Mouse (Mus musculus) heart, embryonic 12.5 days (tissue): ENCODE data around the gene Ccr7. TPM values are rescaled to one million over a fixed set of nuclear protein-coding genes. Genes with fewer than 3 reads are reported as not detected.
A peak's percentile ranks its signal among the peaks of the same experiment; 100 is the strongest.

Source experiments
- ATAC-seq: fragments of 200-750 bp; cut with Nextera tagmentation; 2 replicates; pipeline ENCODE4 v1.8.0; 2017; ENCODE audit warnings: moderate TSS enrichment, moderate library complexity; ENCODE audit not compliant: insufficient number of reproducible peaks, low FRiP score
- H3K27ac ChIP-seq: fragments of 300-500 bp; sonication (generic); 2 replicates; pipeline ENCODE4 v1.5.1; 2016; ENCODE audit warnings: mild to moderate bottlenecking, moderate library complexity; ENCODE audit not compliant: poor library complexity, severe bottlenecking
- H3K27me3 ChIP-seq: fragments of 300-500 bp; sonication (generic); replicated peaks from 2 replicates; pipeline ENCODE4 v1.6.1; 2016; ENCODE audit warnings: mild to moderate bottlenecking, moderate library complexity
- H3K36me3 ChIP-seq: fragments of 300-500 bp; sonication (generic); 2 replicates; pipeline ENCODE4 v1.6.1; 2016; ENCODE audit warnings: mild to moderate bottlenecking, moderate library complexity
- H3K4me1 ChIP-seq: fragments of 300-500 bp; sonication (generic); replicated peaks from 2 replicates; pipeline ENCODE4 v1.6.1; 2016; ENCODE audit warnings: mild to moderate bottlenecking
- H3K4me2 ChIP-seq: fragments of 300-500 bp; sonication (generic); 2 replicates; pipeline ENCODE4 v1.6.1; 2016; ENCODE audit warnings: mild to moderate bottlenecking, moderate library complexity
- H3K4me3 ChIP-seq: fragments of 300-500 bp; sonication (generic); 2 replicates; pipeline ENCODE4 v1.5.1; 2016; ENCODE audit warnings: mild to moderate bottlenecking
- H3K9ac ChIP-seq: fragments of 300-500 bp; sonication (generic); 2 replicates; pipeline ENCODE4 v1.6.1; 2016; ENCODE audit warnings: mild to moderate bottlenecking, moderate library complexity
- H3K9me3 ChIP-seq: fragments of 300-500 bp; sonication (generic); replicated peaks from 2 replicates; pipeline ENCODE4 v1.6.1; 2016; ENCODE audit warnings: mild to moderate bottlenecking, moderate library complexity
- WGBS: fragments of 180-500 bp; shearing (Covaris S2); methylation state at CpG from one replicate; pipeline ENCODE4 v1.1.7; 2016; 5-methylcytosine and 5-hydroxymethylcytosine counted together
- polyA plus RNA-seq: library from polyadenylated mRNA; unstranded; fragments of >200 nt; fragmentation: Nextera tagmentation; extraction: Ambion mirVana; gene quantifications from 2 replicates; pipeline ENCODE4 v1.2.1, GENCODE M21; 2016

The Ccr7 gene
- polyA plus RNA-seq, 1 experiment from 2014 or later: 0.08 TPM

DNA sequence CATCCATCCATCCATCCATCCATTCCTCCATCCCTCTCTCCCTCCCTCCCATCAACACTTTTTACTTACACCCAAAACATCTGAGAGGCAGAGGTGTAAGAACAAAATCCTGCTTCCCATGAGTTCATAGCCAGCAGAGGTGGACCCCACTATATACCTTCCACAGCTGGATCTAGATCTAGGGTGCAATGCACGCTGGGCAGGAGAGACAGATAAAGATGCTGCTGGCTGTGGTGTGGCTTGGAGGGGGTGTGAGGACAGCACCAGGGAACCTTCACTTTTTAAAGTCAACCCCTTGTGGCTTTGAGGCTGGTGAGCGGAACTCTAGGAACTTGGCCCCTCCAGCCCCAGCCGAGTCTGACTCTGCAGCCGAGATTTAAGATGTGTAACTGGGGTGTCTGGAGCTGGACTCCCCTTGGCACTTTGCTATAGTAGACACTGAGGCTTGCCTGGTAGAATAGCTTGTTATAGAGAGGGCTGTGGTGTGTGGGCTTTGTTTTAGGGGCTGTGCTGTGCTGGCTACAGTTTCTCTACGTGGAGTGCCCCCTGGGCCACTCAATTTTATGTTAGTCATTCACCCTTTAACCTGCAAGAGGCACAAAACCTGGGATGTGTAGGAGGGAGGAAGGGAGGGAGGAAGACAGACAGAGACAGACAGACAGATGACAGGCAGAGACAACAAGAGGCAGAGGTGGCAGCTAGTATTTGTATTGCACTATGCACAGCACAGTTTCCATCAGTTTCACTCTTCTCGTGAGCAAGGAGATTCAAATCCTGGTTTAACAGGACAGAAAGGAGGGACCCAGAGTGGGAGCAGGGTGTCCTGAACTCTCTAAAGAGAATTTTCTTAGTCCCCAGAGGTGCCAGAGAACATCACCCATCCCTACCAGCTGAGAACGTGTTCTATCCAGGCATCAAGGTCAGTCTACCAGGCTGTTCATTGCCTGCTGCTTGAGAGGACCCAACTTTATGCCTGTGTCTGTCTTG is 817 bp downstream of the Ccr7 start:
- peaks cover 11% of the 10 kb centered on the region for H3K27me3 ChIP-seq
- peaks cover 13% of the 10 kb centered on the region for H3K4me1 ChIP-seq
- H3K9ac ChIP-seq: no peak overlapping the region
- H3K4me3 ChIP-seq: no peak overlapping the region
- H3K27ac ChIP-seq: no peak overlapping the region
- no peak for ATAC-seq
- no peak overlapping the region for H3K4me2 ChIP-seq
- 71% methylated on average over 7 of the region's 7 CpGs for WGBS
- H3K36me3 ChIP-seq: no peaks in the 10 kb centered on the region
- H3K9me3 ChIP-seq: 0 out of 2 replicates have a peak, but pooled peaks cover 2% of the 10 kb centered on the region

GRCm38 (mm10) chr11:99152323-99153144 is 2.3 kb downstream of the Ccr7 start:
- no peak for ATAC-seq
- Histone ChIP-seq H3K9ac (no peak overlapping the region), H3K36me3 (no peaks in the 10 kb centered on the region), H3K27me3 (peaks cover 11% of the 10 kb centered on the region), H3K4me1 (peaks cover 28% of the 10 kb centered on the region), H3K4me2 (no peak overlapping the region), H3K27ac (no peak overlapping the region), H3K4me3 (no peak overlapping the region), H3K9me3 (no peaks in the 10 kb centered on the region)
- 79% methylated on average over 7 of the region's 7 CpGs for WGBS

DNA sequence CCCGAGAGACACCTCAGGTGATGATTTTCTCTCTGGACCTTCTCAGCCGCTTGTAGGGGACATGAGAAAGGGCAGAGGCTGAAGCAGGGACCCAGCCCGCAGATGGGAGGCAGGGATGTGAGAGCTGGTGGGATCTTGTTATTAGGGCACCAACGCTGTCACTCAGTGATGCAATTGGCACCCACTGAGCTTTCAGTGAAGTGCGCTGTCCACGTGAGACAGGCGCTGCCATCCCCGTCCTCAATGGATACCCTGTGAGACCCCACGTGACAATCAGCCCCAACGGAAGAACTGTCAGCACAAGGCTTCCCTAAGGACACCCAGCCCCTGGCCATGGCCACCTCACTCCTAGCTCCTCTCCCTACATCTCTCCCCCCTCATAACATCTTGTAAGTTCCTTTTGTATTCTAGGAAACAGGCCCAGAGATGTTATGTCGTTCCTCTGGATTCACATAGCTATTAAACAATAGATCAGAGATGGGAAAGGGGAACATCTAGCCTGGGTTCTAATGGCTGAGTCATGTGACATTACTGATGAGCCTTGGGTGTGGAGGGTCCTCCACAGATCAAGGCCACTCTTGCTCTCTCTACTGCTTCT is 3.4 kb downstream of the Ccr7 start:
- H3K27me3 ChIP-seq: peaks cover 11% of the 10 kb centered on the region
- H3K4me3 ChIP-seq: no peak overlapping the region
- no peak overlapping the region for H3K27ac ChIP-seq
- no peaks in the 10 kb centered on the region for H3K9me3 ChIP-seq
- ATAC-seq: no peak
- H3K4me1 ChIP-seq: peaks cover 38% of the 10 kb centered on the region
- H3K9ac ChIP-seq: no peak overlapping the region
- H3K36me3 ChIP-seq: no peaks in the 10 kb centered on the region
- WGBS: 42% methylated on average over 11 of the region's 11 CpGs
- H3K4me2 ChIP-seq: no peak overlapping the region

DNA sequence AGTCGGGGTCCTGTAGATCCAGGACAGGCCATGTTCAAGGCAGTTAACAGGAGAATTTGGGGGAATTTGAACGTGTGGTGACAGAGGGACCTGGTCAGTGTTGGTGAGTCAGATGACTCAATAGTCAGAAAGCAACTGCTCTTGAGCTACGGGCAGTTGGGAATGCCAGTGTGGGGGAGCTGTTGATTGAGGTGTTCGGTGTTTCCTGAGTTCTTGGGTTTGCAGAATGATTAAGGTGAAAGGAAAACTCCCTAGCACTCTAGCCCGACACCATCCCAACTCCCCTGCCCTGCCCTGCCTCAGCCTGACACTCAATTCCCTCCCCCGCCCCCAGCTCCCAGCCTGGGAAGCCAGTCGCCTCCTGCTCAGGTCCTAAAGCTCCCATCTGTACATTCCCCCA is 4.0 kb downstream of the Ccr7 start:
- Histone ChIP-seq H3K9ac (no peak overlapping the region), H3K4me3 (no peak overlapping the region), H3K27ac (no peak overlapping the region), H3K27me3 (peaks cover 11% of the 10 kb centered on the region), H3K9me3 (no peaks in the 10 kb centered on the region), H3K4me2 (no peak overlapping the region), H3K36me3 (no peaks in the 10 kb centered on the region), H3K4me1 (peaks cover 38% of the 10 kb centered on the region)
- no peak for ATAC-seq
- WGBS: 40% methylated on average over 7 of the region's 7 CpGs

GRCm38 (mm10) chr11:99149898-99150757 is 4.7 kb downstream of the Ccr7 start:
- Histone ChIP-seq H3K4me3 (no peak overlapping the region), H3K27ac (no peak overlapping the region), H3K4me1 (peaks cover 38% of the 10 kb centered on the region), H3K27me3 (peaks cover 11% of the 10 kb centered on the region), H3K4me2 (no peak overlapping the region; the same call in 1 of the 2 replicates), H3K9ac (no peak overlapping the region), H3K9me3 (no peaks in the 10 kb centered on the region), H3K36me3 (no peaks in the 10 kb centered on the region)
- no peak for ATAC-seq
- WGBS: 40% methylated on average over 19 of the region's 19 CpGs

GRCm38 (mm10) chr11:99148896-99149703 is 5.8 kb downstream of the Ccr7 start:
- H3K27me3 ChIP-seq: peaks cover 10% of the 10 kb centered on the region
- peak overlapping the region; percentile 47 for H3K4me2 ChIP-seq
- no peaks in the 10 kb centered on the region for H3K36me3 ChIP-seq
- H3K4me1 ChIP-seq: peaks cover 47% of the 10 kb centered on the region
- no peaks in the 10 kb centered on the region for H3K9me3 ChIP-seq
- H3K9ac ChIP-seq: peak overlapping the region; percentile 40
- peak overlapping the region; percentile 79 for H3K27ac ChIP-seq
- no peak overlapping the region for H3K4me3 ChIP-seq
- peak; percentile 36 for ATAC-seq
- whole genome bisulfite sequencing: 12% methylated on average over 16 of the region's 16 CpGs

DNA sequence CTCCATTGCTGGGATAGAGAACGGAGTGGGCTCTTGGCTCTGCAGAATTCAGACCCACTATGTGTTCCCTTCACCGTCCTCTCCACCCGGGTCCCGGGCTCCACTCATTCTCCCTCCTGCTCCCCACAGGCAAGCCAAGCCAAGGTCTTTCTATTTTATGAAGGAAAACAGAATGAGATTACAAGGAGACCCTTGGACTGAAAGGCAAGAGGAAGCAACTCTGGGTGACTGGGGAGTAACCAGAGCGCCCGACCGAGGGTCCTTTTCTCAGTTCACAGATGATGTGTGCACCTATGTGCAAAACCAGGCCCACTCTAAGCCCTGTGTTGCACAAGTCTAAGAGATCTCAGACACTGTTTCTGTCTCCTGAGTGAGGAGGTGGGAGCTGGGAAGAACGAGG is 6.5 kb downstream of the Ccr7 start:
- Histone ChIP-seq H3K9ac (peak overlapping the region; percentile 40), H3K9me3 (no peaks in the 10 kb centered on the region), H3K4me3 (no peak overlapping the region), H3K4me2 (peak overlapping the region; percentile 47), H3K27me3 (peaks cover 5% of the 10 kb centered on the region; the same call in 1 of the 2 replicates), H3K27ac (peak overlapping the region; percentile 79), H3K4me1 (peaks cover 53% of the 10 kb centered on the region), H3K36me3 (no peaks in the 10 kb centered on the region)
- 56% methylated on average over 8 of the region's 8 CpGs for WGBS
- ATAC-seq: no peak

DNA sequence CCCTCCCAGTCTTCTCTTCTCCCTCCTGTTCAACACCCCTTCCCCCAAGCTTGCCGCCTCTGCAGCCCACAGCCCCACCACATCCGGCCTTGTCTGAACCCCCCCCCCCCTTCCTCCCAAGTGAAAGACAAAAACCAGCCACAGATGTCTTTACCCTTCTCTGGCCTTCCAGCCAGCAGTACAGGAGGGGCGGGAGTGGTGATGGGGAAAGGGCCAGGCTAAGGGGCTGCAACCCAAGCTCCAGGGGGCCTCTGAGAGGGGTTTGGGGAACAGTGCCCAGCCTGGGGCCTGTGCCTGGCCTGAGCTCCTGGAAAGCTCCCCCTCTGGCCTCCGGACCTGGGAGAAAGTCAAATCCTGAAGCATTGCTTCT is 7.0 kb downstream of the Ccr7 start:
- peak; percentile 58 for ATAC-seq
- Histone ChIP-seq H3K4me3 (no peak overlapping the region), H3K27me3 (peaks cover 5% of the 10 kb centered on the region; the same call in 1 of the 2 replicates), H3K9me3 (no peaks in the 10 kb centered on the region), H3K27ac (peak overlapping the region; percentile 79), H3K4me2 (peak overlapping the region; percentile 31), H3K4me1 (peaks cover 53% of the 10 kb centered on the region), H3K36me3 (no peaks in the 10 kb centered on the region), H3K9ac (peak overlapping the region; percentile 53; the same call in 1 of the 2 replicates)
- 17% methylated on average over 4 of the region's 4 CpGs for WGBS

- no peak overlapping the region for H3K9ac ChIP-seq
- 13% methylated on average over 17 of the region's 17 CpGs for WGBS
- ATAC-seq: no peak; the same call in 1 of the 2 replicates
- H3K27me3 ChIP-seq: peaks cover 5% of the 10 kb centered on the region; the same call in 1 of the 2 replicates
- H3K4me1 ChIP-seq: peaks cover 58% of the 10 kb centered on the region
- no peaks in the 10 kb centered on the region for H3K36me3 ChIP-seq
- H3K4me2 ChIP-seq: peak overlapping the region; percentile 31; the same call in 1 of the 2 replicates
- no peak overlapping the region for H3K4me3 ChIP-seq
- no peaks in the 10 kb centered on the region for H3K9me3 ChIP-seq
- H3K27ac ChIP-seq: peak overlapping the region; percentile 79
Measured at GRCm38 (mm10) chr11:99147041-99147919, 7.6 kb downstream of the Ccr7 start.
